Mouse (Mus musculus): ENCODE measurements around the gene Pde4d.

DNA sequence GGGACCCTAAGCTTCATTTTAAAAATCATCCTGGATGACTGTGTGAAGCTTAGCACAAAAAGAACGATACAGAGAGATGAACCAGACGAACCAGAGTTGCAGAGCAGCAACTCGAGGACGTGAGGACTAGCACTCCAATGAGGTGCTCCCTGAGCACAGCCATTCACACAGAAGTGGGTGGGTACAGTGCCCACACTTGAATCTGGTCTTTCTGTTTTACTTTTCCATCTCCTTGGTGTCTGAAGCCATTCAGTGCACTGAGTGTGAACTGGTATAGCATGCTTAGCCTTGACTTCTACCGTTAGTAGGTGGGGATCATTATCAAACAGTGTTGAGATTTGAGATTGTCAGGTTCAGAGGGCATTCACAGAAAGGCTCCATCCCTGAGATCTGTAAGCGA lies 87.2 kb downstream of the Pde4d start:
- TF ChIP-seq POLR2A (IDR thresholded peaks at IDR 0.05; ENCODE audit: borderline replicate concordance, insufficient read depth, low read length) (no peak), CTCF (IDR thresholded peaks at IDR 0.05; ENCODE audit: borderline replicate concordance, insufficient read depth, low read depth, low read length) (no peak)
